Mouse (Mus musculus) forebrain, embryonic 16.5 days (tissue): ENCODE measurements around the gene Rgs17. TPM values are rescaled to one million over a fixed set of nuclear protein-coding genes. Genes with fewer than 3 reads are reported as not detected.

Source experiments
- ATAC-seq: fragments of 200-750 bp; cut with Nextera tagmentation; 2 replicates; pipeline ENCODE4 v1.8.0; 2017; ENCODE audit warnings: mild to moderate bottlenecking, moderate library complexity
- H3K27ac ChIP-seq: fragments of 300-500 bp; sonication (generic); 2 replicates; pipeline ENCODE4 v1.5.1; 2014; ENCODE audit warnings: low read length, control low read depth
- H3K27me3 ChIP-seq: fragments of 300-500 bp; sonication (generic); replicated peaks from 2 replicates; pipeline ENCODE4 v1.6.1; 2014; ENCODE audit warnings: low read length; ENCODE audit not compliant: control insufficient read depth, insufficient read depth
- H3K36me3 ChIP-seq: fragments of 300-500 bp; sonication (generic); 2 replicates; pipeline ENCODE4 v1.6.1; 2014; ENCODE audit not compliant: control insufficient read depth, insufficient read depth
- H3K4me1 ChIP-seq: fragments of 300-500 bp; sonication (generic); replicated peaks from 2 replicates; pipeline ENCODE4 v1.6.1; 2014; ENCODE audit warnings: low read length; ENCODE audit not compliant: control insufficient read depth, insufficient read depth
- H3K4me2 ChIP-seq: fragments of 300-500 bp; sonication (generic); 2 replicates; pipeline ENCODE4 v1.6.1; 2014; ENCODE audit warnings: mild to moderate bottlenecking, low read length, control low read depth
- H3K4me3 ChIP-seq: fragments of 300-500 bp; sonication (generic); replicated peaks from 2 replicates; pipeline ENCODE4 v1.5.1; 2014; ENCODE audit warnings: mild to moderate bottlenecking, low read length, control low read depth
- H3K9ac ChIP-seq: fragments of 300-500 bp; sonication (generic); replicated peaks from 2 replicates; pipeline ENCODE4 v1.6.1; 2014; ENCODE audit warnings: low read depth, low read length, control low read depth
- H3K9me3 ChIP-seq: fragments of 300-500 bp; sonication (generic); 2 replicates; pipeline ENCODE4 v1.6.1; 2016; ENCODE audit warnings: low read length; ENCODE audit not compliant: control insufficient read depth
- WGBS: fragments of 180-500 bp; shearing (Covaris S2); extraction: QIAGEN DNeasy Blood & Tissue Kit; methylation state at CpG from one replicate; pipeline ENCODE4 v1.1.7; 2014; 5-methylcytosine and 5-hydroxymethylcytosine counted together
- polyA plus RNA-seq: library from polyadenylated mRNA; unstranded; fragments of >200 nt; fragmentation: Nextera tagmentation; extraction: Ambion mirVana; gene quantifications from 2 replicates; pipeline ENCODE4 v1.2.1, GENCODE M21; 2015

The Rgs17 gene
- polyA plus RNA-seq, 1 experiment from 2014 or later, result 19.5 TPM

DNA sequence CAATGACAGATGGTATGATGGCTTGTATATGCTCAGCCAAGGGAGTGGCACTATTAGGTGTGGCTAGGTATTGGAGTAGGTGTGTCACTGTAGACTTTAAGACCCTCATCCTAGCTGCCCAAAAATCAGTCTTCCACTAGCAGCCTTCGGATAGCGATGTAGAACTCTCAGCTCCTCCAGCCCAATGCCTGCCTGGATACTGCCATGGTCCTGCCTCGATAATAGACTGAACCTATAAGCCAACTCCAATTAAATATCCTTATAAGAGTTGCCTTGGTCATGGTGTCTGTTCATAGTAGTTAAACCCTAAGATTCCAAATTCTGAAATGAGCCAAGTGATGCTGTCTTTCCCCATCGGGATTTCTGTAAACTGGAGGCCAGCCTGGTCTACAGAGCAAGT lies 124.1 kb downstream of the Rgs17 start:
- Histone ChIP-seq H3K9ac (no peak overlapping the region), H3K9me3 (no peaks in the 10 kb centered on the region), H3K4me1 (peaks cover 8% of the 10 kb centered on the region; the same call in 1 of the 2 replicates), H3K4me3 (no peak overlapping the region), H3K4me2 (no peak overlapping the region), H3K27me3 (no peaks in the 10 kb centered on the region), H3K36me3 (peaks cover 3% of the 10 kb centered on the region; the same call in 1 of the 2 replicates), H3K27ac (no peak overlapping the region)
- 88% methylated on average over 4 of the region's 4 CpGs for WGBS
- no peak for ATAC-seq

GRCm38 (mm10) chr10:5790657-5791056 lies 131.5 kb downstream of the Rgs17 start:
- no peaks in the 10 kb centered on the region for H3K9me3 ChIP-seq
- no peaks in the 10 kb centered on the region for H3K27me3 ChIP-seq
- H3K4me1 ChIP-seq, result no peaks in the 10 kb centered on the region
- H3K4me3 ChIP-seq, result no peak overlapping the region
- H3K36me3 ChIP-seq, result no peaks in the 10 kb centered on the region
- 21% methylated on average over 12 of the region's 12 CpGs for WGBS
- no peak overlapping the region for H3K4me2 ChIP-seq
- ATAC-seq, result peak; percentile 26; the same call in 1 of the 2 replicates
- no peak overlapping the region for H3K27ac ChIP-seq
- H3K9ac ChIP-seq, result no peak overlapping the region

- Histone ChIP-seq H3K4me2 (no peak overlapping the region), H3K9ac (no peak overlapping the region), H3K4me3 (no peak overlapping the region), H3K27me3 (no peaks in the 10 kb centered on the region), H3K27ac (no peak overlapping the region), H3K4me1 (no peaks in the 10 kb centered on the region), H3K9me3 (no peaks in the 10 kb centered on the region), H3K36me3 (no peaks in the 10 kb centered on the region)
- WGBS, result 21% methylated on average over 4 of the region's 4 CpGs
- ATAC-seq, result no peak
Measured at GRCm38 (mm10) chr10:5786923-5787322, 135.3 kb downstream of the Rgs17 start.

Other genes starting within 250 kb of the Rgs17 start
- gene Fbxo5, start 116.8 kb downstream of the Rgs17 start, polyA plus RNA-seq, result 32.7 and 34.5 TPM in 2 replicates
- 10.1 and 12.0 TPM in 2 replicates for gene Mtrf1l, start 98.5 kb downstream of the Rgs17 start, polyA plus RNA-seq